Mouse (Mus musculus) midbrain, embryonic 14.5 days (tissue): ENCODE data around the gene Zfp446. TPM values are rescaled to one million over a fixed set of nuclear protein-coding genes. Genes with fewer than 3 reads are reported as not detected.

Source experiments
- ATAC-seq: fragments of 200-750 bp; cut with Nextera tagmentation; 2 replicates; pipeline ENCODE4 v1.8.0; 2017; ENCODE audit warnings: moderate number of reproducible peaks, moderate library complexity; ENCODE audit not compliant: low FRiP score, low TSS enrichment
- DNase-seq: peaks from one replicate; pipeline ENCODE4 v3.0.0-alpha.2; 2015
- H3K27ac ChIP-seq: fragments of 300-500 bp; sonication (generic); replicated peaks from 2 replicates; pipeline ENCODE4 v1.5.1; 2014; ENCODE audit warnings: mild to moderate bottlenecking, low read depth, low read length, moderate library complexity
- H3K27me3 ChIP-seq: fragments of 300-500 bp; sonication (generic); 2 replicates; pipeline ENCODE4 v1.6.1; 2014; ENCODE audit warnings: low read length, control low read depth, mixed read lengths; ENCODE audit not compliant: control insufficient read depth, insufficient read depth
- H3K36me3 ChIP-seq: fragments of 300-500 bp; sonication (generic); 2 replicates; pipeline ENCODE4 v1.6.1; 2014; ENCODE audit warnings: low read length, control low read depth; ENCODE audit not compliant: control insufficient read depth, insufficient read depth
- H3K4me1 ChIP-seq: fragments of 300-500 bp; sonication (generic); 2 replicates; pipeline ENCODE4 v1.6.1; 2014; ENCODE audit warnings: mild to moderate bottlenecking, antibody characterized with exemption, low read length, control low read depth; ENCODE audit not compliant: control insufficient read depth, insufficient read depth
- H3K4me2 ChIP-seq: fragments of 300-500 bp; sonication (generic); 2 replicates; pipeline ENCODE4 v1.6.1; 2014; ENCODE audit warnings: mild to moderate bottlenecking, low read length, moderate library complexity
- H3K4me3 ChIP-seq: fragments of 300-500 bp; sonication (generic); replicated peaks from 2 replicates; pipeline ENCODE4 v1.5.1; 2014; ENCODE audit warnings: low read depth, low read length
- H3K9ac ChIP-seq: fragments of 300-500 bp; sonication (generic); replicated peaks from 2 replicates; pipeline ENCODE4 v1.6.1; 2014; ENCODE audit warnings: mild to moderate bottlenecking, low read length, moderate library complexity
- H3K9me3 ChIP-seq: fragments of 300-500 bp; sonication (generic); 2 replicates; pipeline ENCODE4 v1.6.1; 2016; ENCODE audit warnings: low read length, control low read depth, mixed read lengths; ENCODE audit not compliant: control insufficient read depth
- WGBS: fragments of 180-500 bp; shearing (Covaris S2); extraction: QIAGEN DNeasy Blood & Tissue Kit; methylation state at CpG from one replicate; pipeline ENCODE4 v1.1.7; 2014; 5-methylcytosine and 5-hydroxymethylcytosine counted together
- polyA plus RNA-seq: library from polyadenylated mRNA; unstranded; fragments of >200 nt; fragmentation: Nextera tagmentation; extraction: Ambion mirVana; gene quantifications from 2 replicates; pipeline ENCODE4 v1.2.1, GENCODE M21; 2014

Gene Zfp446
- polyA plus RNA-seq, 1 experiment from 2014 or later: 8.7 TPM

DNA sequence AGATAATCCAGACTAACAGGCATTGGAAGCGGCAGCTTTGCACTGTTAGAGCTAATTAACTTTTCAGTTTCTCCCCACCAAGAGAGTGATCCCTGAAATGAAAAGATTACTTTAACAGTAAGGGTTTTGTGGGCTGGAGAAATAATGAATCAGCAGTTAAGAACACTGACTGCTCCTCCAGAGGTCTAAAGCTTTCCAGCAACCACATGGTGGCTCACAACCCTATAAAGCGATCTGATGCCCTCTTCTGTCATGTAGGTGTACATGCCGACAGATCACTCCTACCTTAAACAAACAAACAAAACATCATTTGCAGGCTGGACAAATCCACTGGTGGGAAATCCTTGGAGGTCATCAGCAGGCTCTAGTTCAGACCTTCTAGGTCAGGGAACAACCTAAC, 22.8 kb upstream of the Zfp446 start:
- WGBS: 61% methylated on average over 3 of the region's 3 CpGs
- DNase-seq: no peak
- Histone ChIP-seq H3K36me3 (no peaks in the 10 kb centered on the region), H3K9me3 (no peaks in the 10 kb centered on the region), H3K9ac (no peak overlapping the region), H3K27me3 (no peaks in the 10 kb centered on the region), H3K27ac (no peak overlapping the region), H3K4me3 (no peak overlapping the region), H3K4me1 (peaks cover 5% of the 10 kb centered on the region), H3K4me2 (no peak overlapping the region)
- ATAC-seq: no peak

DNA sequence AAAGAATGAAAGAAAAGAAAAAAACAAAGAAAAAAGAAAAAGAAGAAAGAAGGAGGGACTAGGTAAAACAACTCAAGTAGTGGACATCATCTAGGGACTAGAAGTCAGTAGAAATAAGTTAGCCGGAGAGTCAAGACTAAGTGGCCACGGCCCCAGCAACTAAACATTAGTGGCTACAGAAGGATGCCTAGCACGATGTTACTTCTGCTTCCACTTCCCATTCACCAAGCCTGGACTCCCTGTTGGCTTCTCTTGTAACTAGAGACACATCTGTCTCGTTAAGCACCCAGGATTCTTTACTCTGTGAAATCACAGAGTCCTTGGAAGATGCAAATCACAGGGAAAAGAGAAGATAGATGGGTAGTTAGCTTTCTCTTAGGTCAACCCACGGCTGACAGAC, 20.1 kb upstream of the Zfp446 start:
- Histone ChIP-seq H3K4me1 (0 out of 2 replicates have a peak, but pooled peaks cover 3% of the 10 kb centered on the region), H3K36me3 (no peaks in the 10 kb centered on the region)
- 74% methylated on average over 5 of the region's 5 CpGs for WGBS

DNA sequence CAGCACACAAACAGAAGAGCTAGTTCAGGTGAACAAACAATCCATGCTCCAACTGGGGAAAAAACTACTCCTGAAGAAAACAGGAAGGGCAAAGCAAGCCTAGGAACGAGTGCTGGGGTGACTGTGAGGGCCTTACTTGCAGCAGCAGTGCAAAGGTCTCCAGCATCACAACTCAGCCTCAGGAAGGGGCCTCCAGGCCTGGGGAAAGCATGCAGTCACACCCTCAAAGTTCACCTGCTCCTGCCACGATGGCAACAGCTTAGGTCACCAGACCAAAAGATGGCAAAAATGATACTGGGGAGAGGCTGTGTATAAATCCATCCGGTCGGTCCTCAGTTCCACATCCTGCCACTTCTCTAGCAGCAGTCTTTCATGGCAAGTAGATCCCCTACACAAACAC, 18.7 kb upstream of the Zfp446 start:
- no peak for ATAC-seq
- Histone ChIP-seq H3K4me3 (no peak overlapping the region), H3K9me3 (no peaks in the 10 kb centered on the region), H3K36me3 (no peaks in the 10 kb centered on the region), H3K27me3 (no peaks in the 10 kb centered on the region), H3K4me2 (no peak overlapping the region), H3K9ac (no peak overlapping the region), H3K4me1 (0 out of 2 replicates have a peak, but pooled peaks cover 3% of the 10 kb centered on the region), H3K27ac (no peak overlapping the region)
- no peak for DNase-seq
- WGBS: 85% methylated on average over 4 of the region's 4 CpGs

More for the DNA sequence above, 20.1 kb upstream of the Zfp446 start:
- Histone ChIP-seq H3K4me2 (no peak overlapping the region), H3K9ac (no peak overlapping the region), H3K27ac (no peak overlapping the region), H3K4me3 (no peak overlapping the region), H3K9me3 (no peaks in the 10 kb centered on the region), H3K27me3 (no peaks in the 10 kb centered on the region)
- ATAC-seq (no peak), DNase-seq (no peak)

DNA sequence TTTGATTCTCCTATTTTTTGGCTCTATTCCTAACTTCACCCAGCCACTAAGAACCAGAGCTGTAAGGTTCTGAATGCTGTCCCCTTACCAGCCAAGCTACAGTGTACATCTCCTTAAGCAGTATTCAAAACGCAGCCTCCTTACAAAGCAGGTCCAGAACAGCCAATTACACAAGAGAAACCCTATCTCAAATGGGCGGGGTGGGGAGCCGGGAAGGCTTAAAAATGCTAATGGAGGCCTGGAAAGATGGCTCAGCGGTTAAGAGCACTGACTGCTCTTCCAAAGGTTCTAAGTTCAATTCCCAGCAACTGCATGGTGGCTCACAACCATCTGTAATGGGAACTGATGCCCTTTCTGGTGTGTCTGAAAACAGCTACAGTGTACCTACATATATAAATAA, 17.9 kb upstream of the Zfp446 start:
- no peak overlapping the region for H3K4me3 ChIP-seq
- no peak overlapping the region for H3K4me2 ChIP-seq
- ATAC-seq: no peak
- no peaks in the 10 kb centered on the region for H3K9me3 ChIP-seq
- H3K27me3 ChIP-seq: no peaks in the 10 kb centered on the region
- peaks cover 6% of the 10 kb centered on the region; the same call in 1 of the 2 replicates for H3K4me1 ChIP-seq
- H3K27ac ChIP-seq: no peak overlapping the region
- no peak for DNase-seq
- no peak overlapping the region for H3K9ac ChIP-seq
- 15% methylated on average over 4 of the region's 4 CpGs for WGBS
- no peaks in the 10 kb centered on the region for H3K36me3 ChIP-seq

DNA sequence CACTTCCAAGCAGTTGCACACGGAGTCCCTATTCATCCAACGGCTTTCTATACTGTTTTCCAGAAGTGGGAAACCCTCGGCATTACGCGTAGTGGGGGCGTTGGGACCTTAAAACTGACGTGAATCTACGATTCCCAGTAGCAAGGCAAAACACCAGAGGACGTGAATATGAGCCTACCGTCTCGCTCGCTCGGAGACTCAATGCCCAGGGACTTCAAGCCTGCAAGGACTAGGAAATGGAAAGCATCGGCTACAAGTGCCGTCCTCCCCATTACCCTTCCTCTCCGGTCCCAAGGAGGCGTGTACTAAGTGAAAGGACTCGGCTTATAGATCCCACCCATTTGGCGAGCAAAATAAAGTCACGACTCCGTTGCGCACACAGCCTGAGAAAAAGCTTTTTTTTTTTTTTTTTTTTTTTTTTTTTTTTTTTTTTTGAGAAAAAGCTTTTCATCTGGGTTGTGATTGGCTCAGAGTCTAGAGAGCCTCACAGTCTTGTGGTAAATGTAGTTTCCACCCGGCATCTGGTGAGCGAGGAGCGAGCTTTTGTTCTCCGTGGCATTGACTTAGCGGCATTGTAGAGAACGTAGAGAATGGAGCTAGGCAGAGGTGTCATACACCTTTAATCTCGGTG, 16.0 kb upstream of the Zfp446 start:
- Histone ChIP-seq H3K9me3 (no peaks in the 10 kb centered on the region), H3K36me3 (no peaks in the 10 kb centered on the region), H3K4me1 (peaks cover 13% of the 10 kb centered on the region), H3K4me2 (peak overlapping the region; percentile 61), H3K27ac (peak overlapping the region; percentile 81), H3K4me3 (peak overlapping the region; percentile 47), H3K27me3 (no peaks in the 10 kb centered on the region), H3K9ac (peak overlapping the region; percentile 51)
- DNase-seq (peak; percentile 88), ATAC-seq (peak; percentile 78)
- 3% methylated on average over 29 of the region's 29 CpGs for WGBS

DNA sequence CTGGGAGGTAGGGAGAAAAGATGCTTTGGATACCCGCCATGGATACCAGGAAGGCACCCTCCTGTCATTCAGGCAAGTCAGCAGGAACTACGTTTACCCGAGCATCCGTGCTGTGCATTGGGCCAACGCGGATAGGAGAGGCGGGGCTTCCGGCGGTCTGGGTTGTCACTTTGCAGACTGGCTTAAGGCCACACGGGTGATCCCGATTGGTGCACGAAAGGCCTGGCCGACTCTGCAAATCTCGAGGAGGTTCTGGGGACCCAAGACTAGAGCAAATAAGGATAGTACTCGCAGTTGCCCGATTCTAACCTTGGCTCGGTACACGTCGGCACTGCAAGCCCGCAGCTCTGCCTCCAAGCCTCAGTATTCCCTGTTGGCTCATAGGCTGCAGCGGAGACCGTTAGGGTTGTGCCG, 12.0 kb upstream of the Zfp446 start, which contains the start of gene Zfp324:
Gene Zfp324, plus strand, starts transcription at position 161 of the 414 bp plus-strand sequence.
- Histone ChIP-seq H3K27ac (peak within 1 kb of the TSS; percentile 91), H3K9me3 (no peaks in the 10 kb centered on the region), H3K4me2 (peak within 1 kb of the TSS; percentile 93), H3K4me3 (peak within 1 kb of the TSS; percentile 89), H3K9ac (peak within 1 kb of the TSS; percentile 95), H3K4me1 (peaks cover 22% of the 10 kb centered on the region), H3K36me3 (peaks cover 22% of the 10 kb centered on the region), H3K27me3 (no peaks in the 10 kb centered on the region)
- DNase-seq (peak; percentile 93), ATAC-seq (peak; percentile 93)
- under 1% methylated on average over 23 of the region's 23 CpGs for WGBS

DNA sequence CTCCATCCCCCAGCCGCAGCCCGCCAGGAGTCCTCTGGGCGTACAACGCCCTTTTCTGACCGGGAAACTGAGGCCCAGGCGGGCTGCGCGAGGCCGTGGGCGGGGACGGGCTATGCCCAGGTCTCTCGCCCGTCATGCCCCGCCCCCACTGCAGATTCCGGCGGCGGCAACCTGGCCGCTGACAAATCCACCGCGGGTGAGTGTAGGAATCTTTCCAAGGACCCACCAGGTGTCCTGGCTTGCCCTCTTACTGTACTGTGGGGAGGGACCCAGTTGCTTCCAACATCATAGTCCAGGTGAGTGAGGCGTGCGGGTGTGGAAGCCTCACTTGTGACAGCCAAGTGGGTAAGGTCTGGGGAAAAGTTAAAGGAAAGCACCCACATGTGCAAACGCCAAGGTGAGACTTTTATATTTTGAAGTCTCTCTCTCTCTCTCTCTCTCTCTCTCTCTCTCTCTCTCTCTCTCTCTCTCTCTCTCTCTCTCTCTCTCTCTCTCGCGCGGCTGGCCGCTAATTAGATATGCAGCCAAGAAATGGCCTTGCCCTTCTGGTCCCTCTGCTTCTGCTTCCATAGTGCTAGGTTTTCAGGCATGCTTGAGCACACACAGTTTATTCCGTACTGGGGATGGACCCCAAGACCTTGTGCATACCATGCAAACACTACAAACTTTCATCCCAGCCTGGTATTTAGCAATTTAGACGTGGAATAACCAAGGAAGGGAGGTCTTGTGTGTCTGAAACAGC, 11.4 kb upstream of the Zfp446 start:
- Histone ChIP-seq H3K27ac (peak overlapping the region; percentile 91), H3K9me3 (no peaks in the 10 kb centered on the region), H3K4me1 (peaks cover 22% of the 10 kb centered on the region), H3K4me2 (peak overlapping the region; percentile 93), H3K36me3 (peaks cover 28% of the 10 kb centered on the region), H3K27me3 (no peaks in the 10 kb centered on the region), H3K4me3 (peak overlapping the region; percentile 89), H3K9ac (peak overlapping the region; percentile 95)
- under 1% methylated on average over 29 of the region's 29 CpGs for WGBS
- DNase-seq (peak; percentile 65), ATAC-seq (peak; percentile 52)

DNA sequence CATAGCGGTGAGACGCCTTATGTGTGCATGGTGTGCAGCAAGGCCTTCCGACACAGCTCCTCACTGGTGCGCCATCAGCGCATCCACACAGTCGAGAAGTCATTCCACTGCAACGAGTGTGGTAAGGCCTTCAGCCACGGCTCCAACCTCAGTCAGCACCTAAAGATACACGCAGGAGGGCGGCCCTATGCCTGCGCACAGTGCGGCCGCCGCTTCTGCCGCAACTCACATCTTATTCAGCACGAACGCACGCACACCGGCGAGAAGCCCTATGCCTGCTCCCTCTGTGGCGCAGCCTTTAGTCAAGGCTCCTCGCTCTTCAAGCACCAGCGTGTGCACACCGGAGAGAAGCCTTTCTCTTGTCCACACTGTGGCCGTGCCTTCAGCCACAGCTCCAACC, 6.7 kb upstream of the Zfp446 start:
- DNase-seq (no peak), ATAC-seq (no peak)
- Histone ChIP-seq H3K4me3 (no peak overlapping the region), H3K9me3 (no peaks in the 10 kb centered on the region), H3K4me2 (no peak overlapping the region), H3K27ac (no peak overlapping the region), H3K27me3 (no peaks in the 10 kb centered on the region), H3K9ac (no peak overlapping the region), H3K36me3 (peaks cover 49% of the 10 kb centered on the region), H3K4me1 (peaks cover 10% of the 10 kb centered on the region)
- 95% methylated on average over 25 of the region's 25 CpGs for WGBS
